Mouse (Mus musculus) hindbrain, postnatal 0 days (tissue): ENCODE results near the gene Il25. TPM values are rescaled to one million over a fixed set of nuclear protein-coding genes. Genes with fewer than 3 reads are reported as not detected.

Experiments used
- ATAC-seq: fragments of 200-750 bp; cut with Nextera tagmentation; 2 replicates; pipeline ENCODE4 v1.8.0; 2017; ENCODE audit warnings: mild to moderate bottlenecking, moderate TSS enrichment, moderate library complexity
- DNase-seq: peaks from one replicate; pipeline ENCODE4 v3.0.0-alpha.2; 2015; ENCODE audit warnings: low spot score
- H3K27ac ChIP-seq: fragments of 300-500 bp; sonication (generic); 2 replicates; pipeline ENCODE4 v1.5.1; 2014; ENCODE audit warnings: mild to moderate bottlenecking
- H3K27me3 ChIP-seq: fragments of 300-500 bp; sonication (generic); 2 replicates; pipeline ENCODE4 v1.6.1; 2014; ENCODE audit warnings: low read length, mixed read lengths; ENCODE audit not compliant: insufficient read depth
- H3K36me3 ChIP-seq: fragments of 300-500 bp; sonication (generic); 2 replicates; pipeline ENCODE4 v1.6.1; 2014; ENCODE audit warnings: low read length, mixed read lengths; ENCODE audit not compliant: insufficient read depth
- H3K4me1 ChIP-seq: fragments of 300-500 bp; sonication (generic); 2 replicates; pipeline ENCODE4 v1.6.1; 2014; ENCODE audit warnings: antibody characterized with exemption, low read length, mixed read lengths; ENCODE audit not compliant: insufficient read depth
- H3K4me2 ChIP-seq: fragments of 300-500 bp; sonication (generic); 2 replicates; pipeline ENCODE4 v1.6.1; 2014; ENCODE audit warnings: low read depth, mild to moderate bottlenecking, low read length, moderate library complexity, mixed read lengths
- H3K4me3 ChIP-seq: fragments of 300-500 bp; sonication (generic); 2 replicates; pipeline ENCODE4 v1.5.1; 2014; ENCODE audit warnings: low read length
- H3K9ac ChIP-seq: fragments of 300-500 bp; sonication (generic); replicated peaks from 2 replicates; pipeline ENCODE4 v1.6.1; 2014; ENCODE audit warnings: mild to moderate bottlenecking, low read length, moderate library complexity, mixed read lengths
- H3K9me3 ChIP-seq: fragments of 300-500 bp; sonication (generic); 2 replicates; pipeline ENCODE4 v1.6.1; 2016; ENCODE audit warnings: low read length, mixed read lengths
- CTCF ChIP-seq: IDR thresholded peaks from 2 replicates; pipeline ENCODE4 v1.5.1; 2016; ENCODE audit warnings: antibody characterized with exemption, control low read depth, low read depth
- WGBS: fragments of 180-500 bp; shearing (Covaris S2); extraction: QIAGEN DNeasy Blood & Tissue Kit; methylation state at CpG from one replicate; pipeline ENCODE4 v1.1.7; 2014; 5-methylcytosine and 5-hydroxymethylcytosine counted together
- polyA plus RNA-seq: library from polyadenylated mRNA; unstranded; fragments of >200 nt; fragmentation: Nextera tagmentation; extraction: Ambion mirVana; gene quantifications from 2 replicates; pipeline ENCODE4 v1.2.1, GENCODE M21; 2015
- total RNA-seq: library from RNA; depleted of rRNA; stranded (reverse); fragments of >200 nt; gene quantifications from 2 replicates; pipeline ENCODE4 v1.2.3, GENCODE M21; 2014

The Il25 gene
- total and polyA plus RNA-seq, 2 experiments from 2014 or later = 0.95 TPM; not detected in 1

- H3K9me3 ChIP-seq = no peaks in the 10 kb centered on the region
- no peaks in the 10 kb centered on the region for H3K36me3 ChIP-seq
- H3K4me3 ChIP-seq = no peak overlapping the region
- no peak overlapping the region for H3K9ac ChIP-seq
- DNase-seq = no peak
- TF ChIP-seq CTCF = no peak
- peaks cover 6% of the 10 kb centered on the region; the same call in 1 of the 2 replicates for H3K4me1 ChIP-seq
- 87% methylated on average over 16 of the region's 16 CpGs for WGBS
- peak overlapping the region; percentile 26; the same call in 1 of the 2 replicates for H3K27ac ChIP-seq
- no peaks in the 10 kb centered on the region for H3K27me3 ChIP-seq
- peak overlapping the region; percentile 23; the same call in 1 of the 2 replicates for H3K4me2 ChIP-seq
- ATAC-seq = no peak
Observed at GRCm38 (mm10) chr14:54937361-54938182, 5.1 kb downstream of the Il25 start.

GRCm38 (mm10) chr14:54938431-54939219 is 6.1 kb downstream of the Il25 start:
- Histone ChIP-seq H3K27me3 (no peaks in the 10 kb centered on the region), H3K4me2 (no peak overlapping the region), H3K4me3 (no peak overlapping the region), H3K4me1 (no peaks in the 10 kb centered on the region), H3K27ac (no peak overlapping the region), H3K36me3 (no peaks in the 10 kb centered on the region), H3K9ac (no peak overlapping the region), H3K9me3 (no peaks in the 10 kb centered on the region)
- no peak for TF ChIP-seq CTCF
- no peak for ATAC-seq
- WGBS = 73% methylated on average over 15 of the region's 15 CpGs
- no peak for DNase-seq

GRCm38 (mm10) chr14:54939434-54940175 is 7.1 kb downstream of the Il25 start:
- no peaks in the 10 kb centered on the region for H3K4me1 ChIP-seq
- H3K9me3 ChIP-seq = no peaks in the 10 kb centered on the region
- H3K4me2 ChIP-seq = no peak overlapping the region
- TF ChIP-seq CTCF = peak; percentile 80
- H3K27ac ChIP-seq = no peak overlapping the region
- DNase-seq (peak; percentile 57), ATAC-seq (no peak)
- WGBS = 57% methylated on average over 12 of the region's 12 CpGs
- H3K36me3 ChIP-seq = no peaks in the 10 kb centered on the region
- no peak overlapping the region for H3K4me3 ChIP-seq
- H3K27me3 ChIP-seq = no peaks in the 10 kb centered on the region
- H3K9ac ChIP-seq = no peak overlapping the region

GRCm38 (mm10) chr14:54940176-54940530 is 7.7 kb downstream of the Il25 start:
- no peak overlapping the region for H3K4me3 ChIP-seq
- no peak overlapping the region for H3K27ac ChIP-seq
- no peak overlapping the region for H3K4me2 ChIP-seq
- WGBS = 86% methylated on average over 3 of the region's 3 CpGs
- DNase-seq (no peak), ATAC-seq (no peak)
- H3K9ac ChIP-seq = no peak overlapping the region
- no peaks in the 10 kb centered on the region for H3K9me3 ChIP-seq
- no peak for TF ChIP-seq CTCF
- H3K27me3 ChIP-seq = no peaks in the 10 kb centered on the region
- no peaks in the 10 kb centered on the region for H3K36me3 ChIP-seq
- H3K4me1 ChIP-seq = no peaks in the 10 kb centered on the region

- no peak overlapping the region for H3K27ac ChIP-seq
- 58% methylated on average over 13 of the region's 13 CpGs for WGBS
- no peak overlapping the region for H3K9ac ChIP-seq
- no peak for ATAC-seq
- TF ChIP-seq CTCF = no peak
- H3K4me3 ChIP-seq = no peak overlapping the region
- no peaks in the 10 kb centered on the region for H3K27me3 ChIP-seq
- H3K36me3 ChIP-seq = no peaks in the 10 kb centered on the region
- H3K9me3 ChIP-seq = no peaks in the 10 kb centered on the region
- H3K4me1 ChIP-seq = no peaks in the 10 kb centered on the region
- no peak for DNase-seq
- H3K4me2 ChIP-seq = no peak overlapping the region
Observed at GRCm38 (mm10) chr14:54941024-54941978, 8.8 kb downstream of the Il25 start.

- H3K4me2 ChIP-seq = no peak overlapping the region
- no peak for DNase-seq
- no peak for ATAC-seq
- no peaks in the 10 kb centered on the region for H3K27me3 ChIP-seq
- no peak for TF ChIP-seq CTCF
- no peak overlapping the region for H3K27ac ChIP-seq
- H3K9ac ChIP-seq = no peak overlapping the region
- no peaks in the 10 kb centered on the region for H3K9me3 ChIP-seq
- H3K36me3 ChIP-seq = no peaks in the 10 kb centered on the region
- no peak overlapping the region for H3K4me3 ChIP-seq
- no peaks in the 10 kb centered on the region for H3K4me1 ChIP-seq
- WGBS = 86% methylated on average over 8 of the region's 8 CpGs
Observed at GRCm38 (mm10) chr14:54942479-54942878, 10.0 kb downstream of the Il25 start.
